Mouse (Mus musculus) thymus, postnatal 36 days (tissue): ENCODE measurements around the gene Ssh3.
"Not testable (repeated sequence)": the region's sequence is repeated elsewhere in the genome, so short reads cannot be mapped to it uniquely, and the experiment has no call there.

Source experiments
- DNase-seq, 2 experiments: peaks; one replicate each; pipeline ENCODE4 v3.0.0; 2022; ENCODE audit warnings: mixed read lengths in 2 of 2

Ssh3 gene

DNA sequence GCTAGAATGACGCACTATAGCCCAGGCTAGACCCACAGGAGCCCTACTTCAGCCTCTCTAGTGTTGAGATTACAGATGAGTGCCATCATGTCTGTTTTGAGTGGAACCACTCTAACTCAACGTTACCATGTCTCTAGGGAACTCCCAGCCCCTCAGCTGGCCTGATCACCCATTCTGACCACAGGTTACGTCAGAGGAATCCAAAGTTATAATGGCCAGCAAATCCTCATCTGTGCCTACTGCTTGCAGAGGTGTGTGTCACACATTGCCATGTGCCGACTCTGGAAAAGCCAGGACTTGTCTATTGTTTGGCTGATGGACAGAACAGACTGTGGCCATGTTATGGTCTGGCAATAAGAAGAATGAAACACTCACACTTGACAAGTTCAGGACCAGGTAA lies 26.4 kb upstream of the Ssh3 start:
- DNase-seq = no peak

DNA sequence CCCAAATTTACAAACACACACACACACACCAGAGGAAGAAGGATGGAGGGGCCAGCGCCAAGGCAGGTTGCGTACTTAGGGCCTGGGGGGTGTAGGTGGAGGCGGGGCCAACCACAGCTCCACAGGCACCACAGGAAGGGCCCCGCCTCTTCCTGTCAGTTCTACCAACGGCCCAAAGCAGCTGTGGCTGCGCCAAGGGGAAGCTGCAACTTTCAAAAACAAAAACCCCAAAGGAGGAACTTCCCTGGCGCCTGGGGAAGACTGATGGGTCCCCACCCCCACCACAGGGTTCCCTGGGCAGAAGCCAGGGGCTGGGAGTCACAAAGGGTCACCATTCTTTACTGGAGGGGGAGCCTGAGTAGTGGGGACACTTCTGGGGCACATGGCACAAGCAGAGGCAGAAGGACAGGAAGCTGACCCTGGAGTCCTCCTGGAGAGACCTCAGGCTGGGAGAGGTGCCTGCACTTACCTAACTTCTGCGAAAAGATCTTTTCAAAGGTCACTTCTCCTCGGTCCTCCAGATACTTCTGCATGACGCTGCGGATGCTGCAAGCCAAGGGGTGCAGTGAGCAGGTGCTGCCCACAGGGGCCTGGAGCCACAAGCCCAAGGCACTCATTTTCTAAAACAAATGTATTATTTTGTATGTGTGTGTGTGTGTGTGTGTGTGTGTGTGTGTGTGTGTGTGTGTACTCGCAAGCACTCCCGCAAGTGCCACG lies 25.6 kb upstream of the Ssh3 start:
- DNase-seq = peak; percentile 86 to 94

DNA sequence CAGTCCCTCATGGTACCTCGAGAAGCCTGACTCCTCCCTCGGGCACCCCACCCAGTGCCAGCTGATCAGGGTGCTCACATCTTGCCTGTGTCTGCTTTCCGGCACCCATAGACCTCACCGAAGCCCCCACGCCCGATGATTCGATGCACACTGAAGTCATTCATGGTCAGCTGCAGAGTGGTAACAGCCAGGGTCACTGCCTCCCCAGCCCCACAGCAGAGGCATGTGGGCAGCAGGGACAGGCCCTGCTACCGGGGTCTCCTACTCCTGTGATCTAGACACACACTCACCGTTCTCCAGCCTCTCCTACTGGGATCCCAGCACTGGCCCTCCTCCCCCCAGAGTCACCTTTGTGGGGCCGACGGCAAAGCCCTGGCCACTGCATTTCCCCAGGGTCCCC lies 22.2 kb upstream of the Ssh3 start:
- peak in 1 of 2 experiments; percentile 27 for DNase-seq

GRCm38 (mm10) chr19:4290749-4291148 lies 21.8 kb upstream of the Ssh3 start:
- DNase-seq = peak in 1 of 2 experiments; percentile 18

DNA sequence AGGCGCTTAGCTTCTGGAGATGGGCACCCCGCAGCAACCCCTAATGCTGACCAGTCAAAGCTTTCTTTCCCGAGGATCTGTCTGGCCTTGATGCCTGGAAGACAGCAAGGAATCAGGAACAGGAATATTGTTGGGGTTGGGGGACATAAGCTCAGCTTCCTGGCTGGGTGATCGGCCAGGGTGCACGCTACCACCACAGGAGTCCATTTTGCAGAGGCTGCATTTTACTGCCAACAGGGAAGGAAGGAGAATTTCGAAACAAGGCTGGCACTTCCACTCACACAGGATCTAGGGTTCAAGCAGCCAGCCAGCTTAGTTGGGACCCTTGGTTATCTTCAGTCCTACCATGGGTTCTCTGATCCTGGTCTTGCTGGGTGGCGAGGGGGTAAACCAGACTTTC lies 14.7 kb upstream of the Ssh3 start:
- DNase-seq = no peak

DNA sequence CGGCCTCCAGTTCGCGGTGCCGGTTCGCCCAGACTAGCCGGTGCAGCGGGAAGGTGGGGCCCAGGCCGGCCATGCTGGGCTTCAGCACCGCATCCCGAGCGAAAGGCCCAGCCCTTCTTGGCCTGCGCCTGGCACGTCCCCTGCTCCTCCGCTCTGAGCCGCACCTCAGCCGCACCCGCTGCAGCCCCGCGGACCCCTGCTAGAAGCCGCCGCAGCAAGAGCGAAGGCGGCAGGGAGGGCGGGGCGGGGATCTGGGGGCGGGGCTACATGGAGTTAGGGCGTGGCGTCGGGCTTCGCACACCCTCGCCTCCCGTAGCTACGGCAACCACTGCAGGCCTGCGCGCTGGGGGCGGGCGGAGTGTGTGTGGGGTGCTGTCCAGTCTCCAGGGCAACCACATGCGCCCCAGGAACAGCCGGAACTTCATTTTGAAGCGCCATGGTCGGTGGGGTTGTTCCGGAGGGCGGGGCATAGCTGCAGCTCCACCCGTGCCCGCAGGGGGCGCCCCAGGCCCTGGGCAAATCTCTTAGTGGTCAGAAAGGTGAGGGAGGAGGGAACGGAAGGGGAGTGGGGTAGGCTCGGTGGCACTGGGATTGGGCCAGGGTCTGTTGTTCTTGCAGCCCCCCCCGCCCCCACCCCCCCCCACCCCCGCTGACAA lies 14.0 kb upstream of the Ssh3 start, which contains the start of gene Ankrd13d:
Gene Ankrd13d, minus strand, starts transcription at position 240 of the 656 bp plus-strand sequence.
- peak; percentile 91 to 93 for DNase-seq

GRCm38 (mm10) chr19:4280425-4280824 lies 11.4 kb upstream of the Ssh3 start:
- no peak for DNase-seq

GRCm38 (mm10) chr19:4279487-4279886 lies 10.5 kb upstream of the Ssh3 start:
- DNase-seq = no peak

DNA sequence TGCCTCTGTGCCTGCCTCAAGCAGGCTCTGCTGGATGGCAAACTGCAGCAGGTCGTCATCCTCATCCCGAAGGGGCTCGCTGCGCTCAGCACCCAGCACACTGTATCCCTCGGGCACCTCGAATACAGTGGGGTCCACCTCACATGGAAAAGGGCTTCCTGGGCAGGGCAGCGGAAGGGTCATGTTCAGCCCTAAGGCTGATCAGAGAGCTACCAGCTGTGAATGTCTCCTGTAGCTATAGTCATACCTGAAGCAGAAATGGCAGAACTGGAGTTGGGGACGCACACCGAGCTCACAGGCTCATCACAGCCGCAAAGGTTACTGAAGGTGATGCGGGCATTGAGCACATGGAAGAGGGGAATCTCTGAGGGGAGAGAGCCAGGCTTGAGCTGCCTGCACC lies 2.0 kb upstream of the Ssh3 start:
- no peak for DNase-seq

- DNase-seq = no peak
Observed at GRCm38 (mm10) chr19:4270187-4270586, 1.2 kb upstream of the Ssh3 start.

DNA sequence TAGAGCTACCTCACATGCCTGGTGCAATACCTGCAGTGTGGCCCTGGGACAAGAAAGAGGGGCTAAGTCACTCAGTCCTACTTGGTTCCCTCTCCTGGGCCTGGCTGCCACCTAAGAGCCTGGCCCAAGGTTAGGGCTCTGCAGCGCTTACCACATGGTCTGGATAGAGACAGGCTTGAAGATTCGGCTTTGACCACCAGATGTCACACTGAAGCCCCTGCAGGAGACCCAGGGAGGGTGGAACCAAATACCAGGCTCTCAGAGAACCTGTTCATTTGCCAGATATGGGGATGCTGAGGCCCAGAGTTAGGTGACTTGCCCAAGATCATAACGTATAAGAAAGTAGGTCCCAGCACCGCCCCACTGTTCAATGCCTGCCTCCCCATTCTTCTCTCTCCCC lies 3.0 kb downstream of the Ssh3 start:
- peak in 1 of 2 experiments; percentile 37 for DNase-seq

GRCm38 (mm10) chr19:4264171-4264780 lies 4.7 kb downstream of the Ssh3 start:
- DNase-seq = no peak

DNA sequence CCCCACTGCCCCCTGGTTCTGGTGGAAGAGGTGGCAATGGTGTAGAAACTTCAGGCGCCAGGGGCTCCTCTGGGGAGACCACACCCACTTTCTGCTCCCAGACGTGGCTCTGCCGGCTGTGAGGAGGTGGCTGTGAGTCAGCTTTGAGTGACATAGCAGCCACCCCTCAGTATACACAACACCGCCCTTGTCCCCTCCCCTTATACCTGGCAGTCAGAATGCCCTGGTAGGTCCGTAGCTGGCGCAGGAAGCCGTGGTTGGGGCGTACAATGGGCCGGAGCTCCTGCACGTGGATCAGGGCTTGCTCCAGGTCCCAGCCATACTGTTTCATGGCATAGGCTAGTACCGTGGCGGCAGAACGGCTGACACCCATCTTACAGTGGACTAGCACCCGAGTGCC lies 5.3 kb downstream of the Ssh3 start:
- DNase-seq = no peak

DNA sequence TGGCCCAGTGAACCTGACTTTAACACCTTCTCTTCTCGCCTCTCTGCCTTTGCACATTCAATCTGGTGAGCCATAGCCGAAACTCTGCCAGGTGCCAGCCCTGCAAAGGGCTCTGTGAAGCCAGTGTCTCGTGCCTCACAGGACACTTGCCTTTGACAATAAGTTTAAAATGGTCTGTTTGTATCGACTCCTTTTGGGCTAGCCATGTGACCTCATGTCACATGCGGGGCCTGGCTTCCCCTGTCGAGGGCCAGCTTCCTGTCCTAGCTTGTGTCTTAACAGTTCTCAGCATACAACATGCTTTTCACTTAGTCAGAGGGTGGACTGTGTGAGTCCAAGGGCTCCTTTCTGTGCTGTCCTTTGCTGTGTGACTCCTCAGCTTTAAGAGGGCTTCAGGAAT lies 6.2 kb downstream of the Ssh3 start:
- DNase-seq = no peak

GRCm38 (mm10) chr19:4261038-4261698 lies 7.8 kb downstream of the Ssh3 start:
- peak; percentile 53 to 60 for DNase-seq

DNA sequence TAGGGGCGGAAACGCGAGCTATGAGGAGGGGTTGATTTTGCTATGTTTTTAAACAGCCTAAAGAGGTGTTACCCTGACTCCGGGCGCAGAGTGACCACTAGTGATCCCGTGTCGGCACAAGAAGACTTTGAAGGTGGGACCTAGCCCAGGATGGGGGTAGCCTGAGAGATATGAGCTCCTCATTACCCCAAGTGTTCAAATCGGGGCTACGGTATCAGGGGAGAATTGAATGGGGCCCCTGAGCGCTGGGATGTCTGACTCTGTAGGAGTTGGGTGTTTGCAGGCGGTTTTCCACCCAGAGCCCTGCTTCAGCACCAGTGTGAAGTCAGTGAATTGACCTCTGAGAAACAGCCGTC lies 11.1 kb downstream of the Ssh3 start:
- no peak for DNase-seq

DNA sequence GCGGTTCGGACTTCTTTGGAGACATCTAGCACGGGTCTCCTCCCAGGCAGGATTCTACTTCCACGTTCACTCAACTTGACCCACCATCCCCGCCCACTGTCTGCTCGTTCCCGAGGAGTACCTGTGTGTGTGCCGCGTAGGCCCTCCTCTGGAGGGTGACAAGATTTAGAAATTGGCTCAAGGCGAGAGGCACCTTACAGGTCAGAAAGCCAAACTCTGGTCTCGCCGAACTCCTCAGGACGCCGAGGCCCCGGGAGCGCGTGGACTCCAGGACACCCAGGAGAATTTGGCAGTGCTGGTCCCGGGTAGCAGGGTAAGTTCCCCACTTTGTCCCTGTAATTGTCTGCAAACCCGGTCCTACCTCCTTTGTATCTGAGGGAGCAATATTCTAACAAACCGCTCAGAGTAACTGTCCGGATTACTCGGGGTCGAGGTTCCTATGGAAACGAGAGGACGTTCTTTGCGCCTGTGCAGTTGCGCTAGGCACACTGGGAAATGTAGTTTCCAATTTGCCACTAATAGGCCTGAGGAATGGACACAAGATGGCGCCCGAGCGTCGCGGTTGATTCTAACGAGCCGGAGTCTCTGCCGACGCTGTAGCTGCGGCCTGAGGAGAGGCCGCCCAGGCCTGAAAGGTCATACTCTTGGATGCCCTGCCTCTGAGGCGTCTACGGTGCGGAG lies 11.6 kb downstream of the Ssh3 start:
- DNase-seq = peak; percentile 88 to 91

DNA sequence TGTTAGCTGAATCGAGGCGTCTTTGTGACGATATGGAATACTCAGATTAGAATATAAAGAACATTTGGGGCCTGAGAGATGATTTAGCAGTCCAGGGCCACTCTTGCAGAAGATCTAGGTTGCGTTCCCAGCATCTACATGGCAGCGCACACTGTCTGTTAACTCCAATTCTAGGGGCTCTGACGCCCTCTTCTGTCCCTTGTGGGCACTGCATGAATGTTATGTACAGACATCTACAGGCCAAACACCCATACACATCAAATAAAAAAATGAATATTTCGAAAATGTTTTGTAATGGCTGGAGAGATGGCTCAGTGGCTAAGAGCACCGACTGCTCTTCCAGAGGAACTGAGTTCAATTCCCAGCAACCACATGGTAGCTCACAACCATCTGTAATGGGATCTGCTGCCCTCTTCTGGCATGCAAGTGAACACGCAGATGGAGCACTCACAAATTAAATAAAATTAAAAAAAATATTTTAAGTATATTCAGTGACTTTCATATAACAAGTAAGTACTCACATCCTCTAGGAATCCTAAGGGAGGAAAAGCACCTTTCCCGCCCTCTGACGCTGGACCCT lies 13.3 kb downstream of the Ssh3 start:
- no peak for DNase-seq

DNA sequence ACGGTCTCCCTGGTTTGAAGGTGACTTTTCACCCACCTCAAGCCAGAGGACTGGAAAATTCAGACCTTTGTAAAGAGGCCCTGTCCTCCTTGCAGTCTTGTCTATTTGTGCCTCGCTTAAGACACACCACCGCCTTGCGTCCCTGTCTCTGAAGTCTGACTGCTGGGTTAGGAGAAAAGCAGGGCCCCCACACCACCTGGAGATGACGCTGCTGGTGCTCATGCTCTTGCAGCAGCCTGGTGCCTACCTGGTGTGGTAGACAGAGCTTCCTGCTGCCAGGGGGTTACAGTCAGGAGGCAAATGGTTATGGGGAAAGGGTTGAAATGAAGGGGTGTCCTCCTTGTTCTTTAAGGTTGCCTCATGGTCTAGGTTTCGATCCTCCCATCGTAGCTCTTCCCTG lies 14.8 kb downstream of the Ssh3 start:
- DNase-seq = no peak

DNA sequence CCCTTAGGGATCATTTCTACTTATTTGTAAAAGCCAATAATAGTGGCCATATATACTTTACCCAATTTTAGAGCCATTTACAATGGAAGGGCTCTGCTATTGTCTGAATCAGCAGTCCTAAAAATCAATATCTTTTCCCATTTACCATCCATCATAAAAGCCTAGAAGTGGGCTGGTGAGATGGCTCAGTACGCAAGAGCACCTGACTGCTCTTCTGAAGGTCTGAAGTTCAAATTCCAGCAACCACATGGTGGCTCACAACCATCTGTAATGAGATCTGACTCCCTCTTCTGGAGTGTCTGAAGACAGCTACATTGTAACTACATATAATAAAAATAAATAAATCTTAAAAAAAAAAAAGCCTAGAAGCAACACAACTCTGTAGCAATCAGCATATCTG lies 20.3 kb downstream of the Ssh3 start:
- not testable (repeated sequence) for DNase-seq

GRCm38 (mm10) chr19:4247010-4247409 lies 22.0 kb downstream of the Ssh3 start:
- no peak for DNase-seq

- no peak for DNase-seq
Observed at GRCm38 (mm10) chr19:4244775-4245174, 24.2 kb downstream of the Ssh3 start.

- DNase-seq = no peak
Observed at GRCm38 (mm10) chr19:4242416-4242815, 26.6 kb downstream of the Ssh3 start.
